Mouse (Mus musculus) forebrain, embryonic 14.5 days (tissue): Measurements from ENCODE around the gene Zbtb20. TPM values are rescaled to one million over a fixed set of nuclear protein-coding genes. Genes with fewer than 3 reads are reported as not detected.

Source experiments
- ATAC-seq: fragments of 200-750 bp; cut with Nextera tagmentation; 2 replicates; pipeline ENCODE4 v1.8.0; 2017; ENCODE audit warnings: mild to moderate bottlenecking, moderate library complexity
- DNase-seq: peaks from one replicate; pipeline ENCODE4 v3.0.0-alpha.2; 2015; ENCODE audit warnings: low spot score
- H3K27ac ChIP-seq: fragments of 300-500 bp; sonication (generic); 2 replicates; pipeline ENCODE4 v1.5.1; 2014; ENCODE audit warnings: low read depth, mild to moderate bottlenecking, control low read depth, low read length, moderate library complexity
- H3K27me3 ChIP-seq: fragments of 300-500 bp; sonication (generic); replicated peaks from 2 replicates; pipeline ENCODE4 v1.6.1; 2014; ENCODE audit warnings: low read length, control low read depth, mixed read lengths; ENCODE audit not compliant: control insufficient read depth, insufficient read depth
- H3K36me3 ChIP-seq: fragments of 300-500 bp; sonication (generic); 2 replicates; pipeline ENCODE4 v1.6.1; 2014; ENCODE audit warnings: low read length, control low read depth; ENCODE audit not compliant: control insufficient read depth, insufficient read depth
- H3K4me1 ChIP-seq: fragments of 300-500 bp; sonication (generic); 2 replicates; pipeline ENCODE4 v1.6.1; 2014; ENCODE audit warnings: antibody characterized with exemption, low read length, control low read depth; ENCODE audit not compliant: control insufficient read depth, insufficient read depth
- H3K4me2 ChIP-seq: fragments of 300-500 bp; sonication (generic); 2 replicates; pipeline ENCODE4 v1.6.1; 2014; ENCODE audit warnings: mild to moderate bottlenecking, control low read depth, low read length
- H3K4me3 ChIP-seq: fragments of 300-500 bp; sonication (generic); 2 replicates; pipeline ENCODE4 v1.5.1; 2014; ENCODE audit warnings: low read depth, low read length, control low read depth
- H3K9ac ChIP-seq: fragments of 300-500 bp; sonication (generic); 2 replicates; pipeline ENCODE4 v1.6.1; 2014; ENCODE audit warnings: mild to moderate bottlenecking, low read length, control low read depth, moderate library complexity
- H3K9me3 ChIP-seq: fragments of 300-500 bp; sonication (generic); replicated peaks from 2 replicates; pipeline ENCODE4 v1.6.1; 2016; ENCODE audit warnings: low read length, control low read depth, mixed read lengths; ENCODE audit not compliant: control insufficient read depth
- WGBS: fragments of 180-500 bp; shearing (Covaris S2); extraction: QIAGEN DNeasy Blood & Tissue Kit; methylation state at CpG from one replicate; pipeline ENCODE4 v1.1.7; 2014; 5-methylcytosine and 5-hydroxymethylcytosine counted together
- microRNA counts: library from miRNA; unstranded; fragments of <30 nt; microRNA quantifications from one replicate; lab custom pipeline; 2016
- microRNA-seq: library from miRNA; unstranded; fragments of <30 nt; microRNA quantifications from one replicate; pipeline ENCODE4, GENCODE M21; 2016
- polyA plus RNA-seq: library from polyadenylated mRNA; unstranded; fragments of >200 nt; fragmentation: Nextera tagmentation; extraction: Ambion mirVana; gene quantifications from 2 replicates; pipeline ENCODE4 v1.2.1, GENCODE M21; 2014

Gene Zbtb20
- polyA plus RNA-seq, 1 experiment from 2014 or later, result 41.0 TPM

GRCm38 (mm10) chr16:43690211-43690690 is 814.6 kb downstream of the Zbtb20 start:
- H3K9me3 ChIP-seq, result no peaks in the 10 kb centered on the region
- H3K27me3 ChIP-seq, result no peaks in the 10 kb centered on the region
- 89% methylated on average over 3 of the region's 3 CpGs for WGBS
- H3K36me3 ChIP-seq, result no peaks in the 10 kb centered on the region
- no peak overlapping the region for H3K9ac ChIP-seq
- DNase-seq (no peak), ATAC-seq (no peak)
- no peak overlapping the region for H3K27ac ChIP-seq
- H3K4me3 ChIP-seq, result no peak overlapping the region
- H3K4me1 ChIP-seq, result no peaks in the 10 kb centered on the region
- H3K4me2 ChIP-seq, result no peak overlapping the region

DNA sequence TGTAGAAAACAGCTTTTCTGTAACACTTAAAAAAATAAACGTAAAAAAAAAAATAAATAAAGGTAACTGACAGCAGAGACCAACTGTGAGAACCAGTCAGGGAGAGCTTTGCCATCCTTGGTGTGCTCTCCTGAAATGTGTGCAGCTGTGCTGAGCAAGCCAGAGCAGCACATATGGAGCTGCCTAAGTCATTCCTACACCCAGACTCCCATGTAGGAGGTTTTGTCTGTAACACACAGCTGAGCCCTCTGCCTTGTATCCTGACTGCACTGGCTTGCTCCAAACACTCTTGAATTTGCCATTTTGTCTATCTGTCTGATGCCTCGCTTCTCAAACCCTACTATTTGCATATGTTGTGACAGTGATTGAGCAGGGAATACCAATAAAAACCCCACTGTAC is 815.2 kb downstream of the Zbtb20 start:
- H3K27me3 ChIP-seq, result no peaks in the 10 kb centered on the region
- H3K9ac ChIP-seq, result no peak overlapping the region
- no peaks in the 10 kb centered on the region for H3K4me1 ChIP-seq
- no peaks in the 10 kb centered on the region for H3K9me3 ChIP-seq
- no peak overlapping the region for H3K4me3 ChIP-seq
- no peak for ATAC-seq
- WGBS, result 81% methylated on average over 2 of the region's 2 CpGs
- H3K4me2 ChIP-seq, result no peak overlapping the region
- H3K27ac ChIP-seq, result no peak overlapping the region
- no peak for DNase-seq
- no peaks in the 10 kb centered on the region for H3K36me3 ChIP-seq

- H3K9me3 ChIP-seq, result no peaks in the 10 kb centered on the region
- H3K4me2 ChIP-seq, result no peak overlapping the region
- H3K36me3 ChIP-seq, result no peaks in the 10 kb centered on the region
- ATAC-seq (no peak), DNase-seq (no peak)
- H3K4me3 ChIP-seq, result no peak overlapping the region
- no peak overlapping the region for H3K9ac ChIP-seq
- no peaks in the 10 kb centered on the region for H3K27me3 ChIP-seq
- WGBS, result 93% methylated on average over 5 of the region's 5 CpGs
- H3K27ac ChIP-seq, result no peak overlapping the region
- no peaks in the 10 kb centered on the region for H3K4me1 ChIP-seq
These were observed 816.1 kb downstream of the Zbtb20 start for GRCm38 (mm10) chr16:43691741-43692140.

MicroRNAs encoded within 50 kb of the gene (microRNA counts, 519-probe panel; counts per million panel counts)
- microRNA mmu-miR-568 (lab: Ali Mortazavi, UCI), result not detected

Small RNA genes within 50 kb of the gene (microRNA-seq; reads per million reads assigned to microRNA genes)
- gene Mir568, result not detected
